Mouse (Mus musculus): Measurements from ENCODE around the gene Mx1. TPM values are rescaled to one million over a fixed set of nuclear protein-coding genes. Genes with fewer than 3 reads are reported as not detected.
A peak's percentile ranks its signal among the peaks of the same experiment; 100 is the strongest.

The Mx1 gene
- total RNA-seq, 2 experiments from 2014 or later, result 0.73 to 1.1 TPM

- DNase-seq (ENCODE audit: low spot score in 2 of 2), result no peak
- intact Hi-C loops (cut with DNase I), result no loop called here
Observed at GRCm38 (mm10) chr16:97461271-97461670, 1.4 kb downstream of the Mx1 start.

GRCm38 (mm10) chr16:97459831-97460230 lies 2.9 kb downstream of the Mx1 start:
- intact Hi-C loops (cut with DNase I), result no loop called here
- no peak for DNase-seq (ENCODE audit: low spot score in 2 of 2)

GRCm38 (mm10) chr16:97447386-97447785 lies 15.3 kb downstream of the Mx1 start:
- intact Hi-C loops (cut with DNase I), result no loop called here
- peak in 1 of 2 experiments; percentile 13 for DNase-seq (ENCODE audit: low spot score in 2 of 2)

- intact Hi-C loops (cut with DNase I), result loop anchor here (2.0 kb wide), 1 partner anchor 125 kb away; no protein-coding TSS in a partner anchor
- peak in 1 of 2 experiments; percentile 42 for DNase-seq (ENCODE audit: low spot score in 2 of 2)
Observed at GRCm38 (mm10) chr16:97443670-97444263, 18.9 kb downstream of the Mx1 start.

- intact Hi-C loops (cut with DNase I), result no loop called here
- DNase-seq (ENCODE audit: low spot score in 2 of 2), result peak; percentile 53 to 84
Observed at GRCm38 (mm10) chr16:97441967-97442366, 20.7 kb downstream of the Mx1 start.

- no peak for DNase-seq (ENCODE audit: low spot score in 2 of 2)
- intact Hi-C loops (cut with DNase I), result no loop called here
Observed at GRCm38 (mm10) chr16:97438191-97438590, 24.5 kb downstream of the Mx1 start.

- peak in 1 of 2 experiments; percentile 38 for DNase-seq (ENCODE audit: low spot score in 2 of 2)
- intact Hi-C loops (cut with DNase I), result no loop called here
Observed at GRCm38 (mm10) chr16:97437448-97438056, 25.2 kb downstream of the Mx1 start.

- DNase-seq (ENCODE audit: low spot score in 2 of 2), result no peak
- intact Hi-C loops (cut with DNase I), result loop anchor here (5.0 kb wide), 2 partner anchors 77 to 107 kb away; partner anchors contain the start of gene Bace2
Observed at GRCm38 (mm10) chr16:97434206-97434605, 28.5 kb downstream of the Mx1 start.

- DNase-seq (ENCODE audit: low spot score in 2 of 2), result peak; percentile 40 to 86
- intact Hi-C loops (cut with DNase I), result loop anchor here (5.0 kb wide), 2 partner anchors 74 to 104 kb away; partner anchors contain the start of gene Bace2
Observed at GRCm38 (mm10) chr16:97431328-97431727, 31.4 kb downstream of the Mx1 start.

GRCm38 (mm10) chr16:97430091-97430490 lies 32.6 kb downstream of the Mx1 start:
- intact Hi-C loops (cut with DNase I), result loop anchor here (1.0 to 5.0 kb wide), 3 partner anchors 25 to 103 kb away; partner anchors contain the start of gene Bace2
- DNase-seq (ENCODE audit: low spot score in 2 of 2), result peak; percentile 38 to 94

GRCm38 (mm10) chr16:97428026-97428425 lies 34.7 kb downstream of the Mx1 start:
- DNase-seq (ENCODE audit: low spot score in 2 of 2), result no peak
- intact Hi-C loops (cut with DNase I), result no loop called here

GRCm38 (mm10) chr16:97423627-97424026 lies 39.1 kb downstream of the Mx1 start:
- no peak for DNase-seq (ENCODE audit: low spot score in 2 of 2)
- intact Hi-C loops (cut with DNase I), result no loop called here

GRCm38 (mm10) chr16:97421671-97422070 lies 41.0 kb downstream of the Mx1 start:
- no peak for DNase-seq (ENCODE audit: low spot score in 2 of 2)
- intact Hi-C loops (cut with DNase I), result no loop called here

GRCm38 (mm10) chr16:97418749-97419453 lies 43.8 kb downstream of the Mx1 start:
- peak in 1 of 2 experiments; percentile 77 for DNase-seq (ENCODE audit: low spot score in 2 of 2)
- intact Hi-C loops (cut with DNase I), result loop anchor here (5.0 kb wide), 2 partner anchors 62 to 107 kb away; partner anchors contain the start of gene Bace2

GRCm38 (mm10) chr16:97417896-97418542 lies 44.7 kb downstream of the Mx1 start:
- intact Hi-C loops (cut with DNase I), result loop anchor here (5.0 kb wide), 2 partner anchors 61 to 106 kb away; partner anchors contain the start of gene Bace2
- peak; percentile 28 to 55 for DNase-seq (ENCODE audit: low spot score in 2 of 2)

GRCm38 (mm10) chr16:97405476-97406012 lies 57.2 kb downstream of the Mx1 start:
- DNase-seq (ENCODE audit: low spot score in 2 of 2), result peak in 1 of 2 experiments; percentile 43
- intact Hi-C loops (cut with DNase I), result loop anchor here (1.0 kb wide), 1 partner anchor 25 kb away; no protein-coding TSS in a partner anchor

- no peak for DNase-seq (ENCODE audit: low spot score in 2 of 2)
- intact Hi-C loops (cut with DNase I), result no loop called here
Observed at GRCm38 (mm10) chr16:97402213-97402785, 60.4 kb downstream of the Mx1 start.

GRCm38 (mm10) chr16:97401741-97402140 lies 61.0 kb downstream of the Mx1 start:
- no peak for DNase-seq (ENCODE audit: low spot score in 2 of 2)
- intact Hi-C loops (cut with DNase I), result no loop called here

GRCm38 (mm10) chr16:97399991-97400390 lies 62.7 kb downstream of the Mx1 start:
- intact Hi-C loops (cut with DNase I), result no loop called here
- no peak for DNase-seq (ENCODE audit: low spot score in 2 of 2)
